Mouse (Mus musculus) lung, postnatal 0 days (tissue): ENCODE results near the gene Rab27a.

Experiments used
- CTCF ChIP-seq: IDR thresholded peaks from 2 replicates; pipeline ENCODE4 v1.5.1; 2016; ENCODE audit warnings: antibody characterized with exemption, mild to moderate bottlenecking
- EP300 ChIP-seq: IDR thresholded peaks from 2 replicates; pipeline ENCODE4 v1.6.1; 2016; ENCODE audit warnings: antibody characterized with exemption, mild to moderate bottlenecking, control low read depth

GRCm38 (mm10) chr9:73121735-73122134 is 77.1 kb downstream of the Rab27a start:
- peak; percentile 70 for TF ChIP-seq CTCF
- no peak for TF ChIP-seq EP300
